In the genomic region with DNA sequence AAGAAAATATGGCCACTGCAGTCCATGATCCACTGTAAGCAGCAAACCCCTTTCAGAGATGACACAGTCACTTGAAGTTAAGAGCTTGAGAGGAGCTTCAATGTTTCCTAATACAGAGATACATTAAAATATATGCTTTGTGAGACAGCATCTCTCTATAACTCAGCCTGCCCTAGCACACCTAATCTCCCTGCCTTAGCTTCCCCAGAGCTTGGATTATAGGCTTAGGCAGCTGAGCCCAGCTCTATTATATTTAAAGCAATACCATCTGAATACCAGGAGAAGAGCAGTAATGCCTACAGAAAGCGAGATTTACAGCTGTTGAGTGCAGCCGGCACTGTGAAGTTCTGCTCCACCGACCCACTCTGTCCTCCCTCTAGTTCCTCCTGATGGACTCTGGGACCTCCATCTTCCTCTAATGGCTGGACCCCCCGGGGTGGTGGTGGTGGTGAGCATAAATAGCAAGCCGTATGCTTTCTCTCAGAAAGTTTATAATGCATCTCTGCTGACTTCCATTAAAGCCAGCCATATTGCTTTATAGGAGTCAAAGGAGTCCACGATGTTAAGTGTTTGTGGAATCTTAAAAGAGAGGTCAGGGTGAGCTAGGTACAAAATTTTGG, we compare ENCODE assay signal across 9 mouse cellular contexts. TPM values are rescaled to one million over a fixed set of nuclear protein-coding genes. Genes with fewer than 3 reads are reported as not detected.
DNase-seq lines count a peak whose midpoint lies in the region; ATAC-seq lines count a peak whose summit lies in the region.
"Had no signal": no experiment of that assay in that cellular context is flagged by ENCODE, and none has a peak within 500 bp of the region (broad histone marks: within the 10 kb centered on the region; RNA-seq: fewer than 3 reads in every experiment).

No protein-coding gene starts in this region.

- H3K9ac ChIP-seq in forebrain, embryonic 13.5 days, result 0 out of 2 replicates have a peak overlapping the region, but pooled peaks have one; percentile 96
- no peak overlapping the region for H3K9ac ChIP-seq in forebrain, embryonic 11.5 days (ENCODE audit: low read length)
- 0 out of 2 replicates have a peak overlapping the region, but pooled peaks have one; percentile 93 for H3K9ac ChIP-seq in limb, embryonic 12.5 days (replicated peaks)
- H3K9ac ChIP-seq in stomach, embryonic 14.5 days (replicated peaks; ENCODE audit: low read depth, low read length), result no peak overlapping the region

- peak overlapping the region; percentile 97; the same call in 1 of the 2 replicates for H3K27ac ChIP-seq in forebrain, embryonic 13.5 days
- no peak overlapping the region for H3K27ac ChIP-seq in forebrain, embryonic 11.5 days (ENCODE audit: low read depth, low read length)
- H3K27ac ChIP-seq in limb, embryonic 12.5 days, result no peak overlapping the region
- no peak overlapping the region for H3K27ac ChIP-seq in stomach, embryonic 14.5 days (ENCODE audit: low read length)

- H3K9me3 ChIP-seq in forebrain, embryonic 13.5 days (replicated peaks), result no peaks in the 10 kb centered on the region
- no peaks in the 10 kb centered on the region for H3K9me3 ChIP-seq in forebrain, embryonic 11.5 days (ENCODE audit: control insufficient read depth, low read length)
- H3K9me3 ChIP-seq in megakaryocyte, embryonic 14.5 days, result no peaks in the 10 kb centered on the region
- H3K9me3 ChIP-seq in limb, embryonic 12.5 days, result no peaks in the 10 kb centered on the region
- H3K9me3 ChIP-seq in stomach, embryonic 14.5 days (ENCODE audit: control insufficient read depth, low read depth, low read length), result no peaks in the 10 kb centered on the region

- H3K4me3 ChIP-seq in forebrain, embryonic 13.5 days, result peak overlapping the region; percentile 97; the same call in 1 of the 2 replicates
- no peak overlapping the region for H3K4me3 ChIP-seq in forebrain, embryonic 11.5 days (ENCODE audit: low read depth, low read length)
- peak overlapping the region; percentile 98 for H3K4me3 ChIP-seq in megakaryocyte, embryonic 14.5 days (replicated peaks)
- H3K4me3 ChIP-seq in limb, embryonic 12.5 days (replicated peaks), result no peak overlapping the region
- H3K4me3 ChIP-seq in stomach, embryonic 14.5 days (ENCODE audit: low read depth, low read length), result 0 out of 2 replicates have a peak overlapping the region, but pooled peaks have one; percentile 90

- H3K4me1 ChIP-seq in forebrain, embryonic 13.5 days, result peaks cover 33% of the 10 kb centered on the region
- 0 out of 2 replicates have a peak, but pooled peaks cover 3% of the 10 kb centered on the region for H3K4me1 ChIP-seq in forebrain, embryonic 11.5 days (replicated peaks; ENCODE audit: control insufficient read depth, insufficient read depth, low read length)
- peaks cover 71% of the 10 kb centered on the region for H3K4me1 ChIP-seq in megakaryocyte, embryonic 14.5 days
- peaks cover 38% of the 10 kb centered on the region for H3K4me1 ChIP-seq in limb, embryonic 12.5 days (replicated peaks)
- peaks cover 27% of the 10 kb centered on the region for H3K4me1 ChIP-seq in stomach, embryonic 14.5 days (ENCODE audit: control insufficient read depth, insufficient read depth, low read length)

- 74% methylated on average over 6 of the region's 6 CpGs for WGBS in forebrain, embryonic 13.5 days
- WGBS in forebrain, embryonic 11.5 days, result 73% methylated on average over 6 of the region's 6 CpGs
- WGBS in limb, embryonic 12.5 days, result 56% methylated on average over 6 of the region's 6 CpGs
- 64% methylated on average over 6 of the region's 6 CpGs for WGBS in stomach, embryonic 14.5 days

- no peak for DNase-seq in forebrain, embryonic 11.5 days (ENCODE audit: low spot score)
- no peak for DNase-seq in c-Kit-positive CD71-positive TER-119-positive erythroid progenitor cells, embryonic 14.5 days (ENCODE audit: low spot score)
- no peak for DNase-seq in right cerebral cortex, postnatal 4 days
- DNase-seq: gastrocnemius, postnatal 10 days had no signal

- no peak overlapping the region for H3K4me2 ChIP-seq in forebrain, embryonic 13.5 days
- no peak overlapping the region for H3K4me2 ChIP-seq in forebrain, embryonic 11.5 days (ENCODE audit: low read depth, low read length, severe bottlenecking)
- peak overlapping the region; percentile 61 for H3K4me2 ChIP-seq in limb, embryonic 12.5 days
- H3K4me2 ChIP-seq in stomach, embryonic 14.5 days (replicated peaks; ENCODE audit: low read depth, low read length), result 0 out of 2 replicates have a peak overlapping the region, but pooled peaks have one; percentile 72

- no peak for ATAC-seq in forebrain, embryonic 13.5 days
- no peak for ATAC-seq in forebrain, embryonic 11.5 days (replicated peaks; ENCODE audit: low FRiP score)
- ATAC-seq in megakaryocyte, adult 5-6 weeks (ENCODE audit: poor library complexity, severe bottlenecking), result no peak
- ATAC-seq in limb, embryonic 12.5 days (ENCODE audit: insufficient number of reproducible peaks, insufficient read depth, low FRiP score, low TSS enrichment, low read depth), result no peak
- ATAC-seq in stomach, embryonic 14.5 days (ENCODE audit: insufficient number of reproducible peaks, insufficient read depth, low FRiP score, low read depth), result no peak

- no peaks in the 10 kb centered on the region for H3K36me3 ChIP-seq in forebrain, embryonic 13.5 days (ENCODE audit: poor library complexity, severe bottlenecking)
- no peaks in the 10 kb centered on the region for H3K36me3 ChIP-seq in forebrain, embryonic 11.5 days (ENCODE audit: control insufficient read depth, insufficient read depth, low read length)
- peaks cover 60% of the 10 kb centered on the region for H3K36me3 ChIP-seq in megakaryocyte, embryonic 14.5 days (replicated peaks; ENCODE audit: low read length)
- no peaks in the 10 kb centered on the region for H3K36me3 ChIP-seq in limb, embryonic 12.5 days
- no peaks in the 10 kb centered on the region for H3K36me3 ChIP-seq in stomach, embryonic 14.5 days (ENCODE audit: control insufficient read depth, insufficient read depth, low read length)

- no peaks in the 10 kb centered on the region for H3K27me3 ChIP-seq in forebrain, embryonic 13.5 days
- no peaks in the 10 kb centered on the region for H3K27me3 ChIP-seq in forebrain, embryonic 11.5 days (ENCODE audit: control insufficient read depth, insufficient read depth, low read length)
- H3K27me3 ChIP-seq in megakaryocyte, embryonic 14.5 days (replicated peaks), result no peaks in the 10 kb centered on the region
- no peaks in the 10 kb centered on the region for H3K27me3 ChIP-seq in limb, embryonic 12.5 days
- H3K27me3 ChIP-seq in stomach, embryonic 14.5 days (ENCODE audit: control insufficient read depth, insufficient read depth, low read length), result no peaks in the 10 kb centered on the region

RNA-seq across cellular contexts. Expression of a gene that starts 1.2 kb away (rescaled TPM):
- 139 and 157 TPM in 2 replicates for polyA plus RNA-seq in forebrain, embryonic 13.5 days (2015; fragmentation: Nextera tagmentation; extraction: Ambion mirVana)
- 179 and 181 TPM in 2 replicates for polyA plus RNA-seq in forebrain, embryonic 11.5 days (2014; fragmentation: Nextera tagmentation; extraction: Ambion mirVana)
- 31.3 and 53.1 TPM in 2 replicates for polyA plus RNA-seq in megakaryocyte, embryonic 14.5 days (2012; ENCODE audit: insufficient read depth, low replicate concordance)
- total RNA-seq in megakaryocyte, adult 5-6 weeks (2015), result 36.0 and 39.6 TPM in 2 replicates
- 26.6 and 29.3 TPM in 2 replicates for total RNA-seq in megakaryocyte, adult 5-6 weeks (2017)
- 114 TPM in 2 replicates for polyA plus RNA-seq in limb, embryonic 12.5 days (2016; fragmentation: Nextera tagmentation; extraction: Ambion mirVana)
- polyA plus RNA-seq in stomach, embryonic 14.5 days (2014; fragmentation: Nextera tagmentation; extraction: Ambion mirVana), result 70.2 and 72.0 TPM in 2 replicates

RNA-seq across cellular contexts. Expression of a gene that starts 30.3 kb away (rescaled TPM):
- 44.2 and 44.5 TPM in 2 replicates for polyA plus RNA-seq in forebrain, embryonic 13.5 days (2015; fragmentation: Nextera tagmentation; extraction: Ambion mirVana)
- polyA plus RNA-seq in forebrain, embryonic 11.5 days (2014; fragmentation: Nextera tagmentation; extraction: Ambion mirVana), result 52.6 and 52.8 TPM in 2 replicates
- polyA plus RNA-seq in megakaryocyte, embryonic 14.5 days (2012; ENCODE audit: insufficient read depth, low replicate concordance), result 3.6 and 17.0 TPM in 2 replicates
- total RNA-seq in megakaryocyte, adult 5-6 weeks (2015), result 12.5 and 16.3 TPM in 2 replicates
- total RNA-seq in megakaryocyte, adult 5-6 weeks (2017), result 32.5 and 35.6 TPM in 2 replicates
- polyA plus RNA-seq in limb, embryonic 12.5 days (2016; fragmentation: Nextera tagmentation; extraction: Ambion mirVana), result 51.6 and 54.9 TPM in 2 replicates
- polyA plus RNA-seq in stomach, embryonic 14.5 days (2014; fragmentation: Nextera tagmentation; extraction: Ambion mirVana), result 39.0 and 39.6 TPM in 2 replicates

Comparison
In these comparisons a context has a peak if more than half of its experiments do, and no peak if none do; other contexts are left out.
1. H3K4me3 ChIP-seq: peak in forebrain, embryonic 13.5 days (single experiment), megakaryocyte, embryonic 14.5 days (single experiment) and stomach, embryonic 14.5 days (single experiment); none in forebrain, embryonic 11.5 days (single experiment) and limb, embryonic 12.5 days (single experiment).
2. H3K9ac ChIP-seq: peak in forebrain, embryonic 13.5 days (single experiment) and limb, embryonic 12.5 days (single experiment); none in forebrain, embryonic 11.5 days (single experiment) and stomach, embryonic 14.5 days (single experiment).
3. H3K4me2 ChIP-seq: peak in limb, embryonic 12.5 days (single experiment) and stomach, embryonic 14.5 days (single experiment); none in forebrain, embryonic 13.5 days (single experiment) and forebrain, embryonic 11.5 days (single experiment).